Mouse (Mus musculus) brain, embryonic 18.5 days (tissue): ENCODE measurements around the gene Akt2.

Experiments
- DNase-seq: peaks from one replicate; pipeline ENCODE4 v3.0.0-alpha.2; 2012; ENCODE audit warnings: low read depth, low spot score

Gene Akt2

GRCm38 (mm10) chr7:27657824-27658395 lies 66.6 kb downstream of the Akt2 start:
- DNase-seq = no peak

- no peak for DNase-seq
Measured at GRCm38 (mm10) chr7:27658712-27659663, 67.6 kb downstream of the Akt2 start.

- no peak for DNase-seq
Measured at GRCm38 (mm10) chr7:27662038-27662437, 70.7 kb downstream of the Akt2 start.

GRCm38 (mm10) chr7:27673064-27673574 lies 81.8 kb downstream of the Akt2 start:
- DNase-seq = no peak

GRCm38 (mm10) chr7:27673575-27674131 lies 82.3 kb downstream of the Akt2 start:
- DNase-seq = no peak

GRCm38 (mm10) chr7:27674195-27674521 lies 82.8 kb downstream of the Akt2 start:
- no peak for DNase-seq

- DNase-seq = peak; percentile 93
Measured at GRCm38 (mm10) chr7:27674522-27675221, 83.3 kb downstream of the Akt2 start, which contains the start of gene Map3k10. Gene Map3k10, minus strand, starts transcription at chr7:27674598.

GRCm38 (mm10) chr7:27675222-27675612 lies 83.9 kb downstream of the Akt2 start:
- DNase-seq = no peak

- DNase-seq = no peak
Measured at GRCm38 (mm10) chr7:27683218-27683617, 91.9 kb downstream of the Akt2 start.

GRCm38 (mm10) chr7:27685220-27685619 lies 93.9 kb downstream of the Akt2 start:
- no peak for DNase-seq

- no peak for DNase-seq
Measured at GRCm38 (mm10) chr7:27685681-27686080, 94.3 kb downstream of the Akt2 start.

GRCm38 (mm10) chr7:27687043-27687442 lies 95.7 kb downstream of the Akt2 start:
- DNase-seq = no peak

GRCm38 (mm10) chr7:27687836-27688235 lies 96.5 kb downstream of the Akt2 start:
- DNase-seq = no peak

GRCm38 (mm10) chr7:27688246-27688788 lies 97.0 kb downstream of the Akt2 start:
- no peak for DNase-seq

- DNase-seq = peak; percentile 95
Measured at GRCm38 (mm10) chr7:27688815-27689612, 97.7 kb downstream of the Akt2 start, which contains the start of gene Zfp607b. Gene Zfp607b, plus strand, starts transcription at chr7:27689340.
